Mouse (Mus musculus): ENCODE measurements around the gene Nelfb. TPM values are rescaled to one million over a fixed set of nuclear protein-coding genes. Genes with fewer than 3 reads are reported as not detected.

Nelfb gene
- total RNA-seq, 4 experiments from 2014 or later = 59.6 to 74.9 (median 68.6) TPM

- no peak for DNase-seq
These were observed 36.2 kb downstream of the Nelfb start for GRCm38 (mm10) chr2:25174866-25175689.

GRCm38 (mm10) chr2:25173821-25174220 lies 37.5 kb downstream of the Nelfb start:
- no peak for DNase-seq

- no peak for DNase-seq
These were observed 38.7 kb downstream of the Nelfb start for GRCm38 (mm10) chr2:25172629-25173028.

GRCm38 (mm10) chr2:25171769-25172153 lies 39.5 kb downstream of the Nelfb start:
- no peak for DNase-seq

GRCm38 (mm10) chr2:25171101-25171768 lies 40.1 kb downstream of the Nelfb start:
- no peak for DNase-seq

- no peak for DNase-seq
These were observed 40.8 kb downstream of the Nelfb start for GRCm38 (mm10) chr2:25170326-25171100.

GRCm38 (mm10) chr2:25169778-25170177 lies 41.5 kb downstream of the Nelfb start:
- DNase-seq = no peak

- no peak for DNase-seq
These were observed 42.7 kb downstream of the Nelfb start for GRCm38 (mm10) chr2:25168665-25168978.

- no peak for DNase-seq
These were observed 43.2 kb downstream of the Nelfb start for GRCm38 (mm10) chr2:25167919-25168664.

- no peak for DNase-seq
These were observed 43.8 kb downstream of the Nelfb start for GRCm38 (mm10) chr2:25167481-25167880.

GRCm38 (mm10) chr2:25157655-25158054 lies 53.6 kb downstream of the Nelfb start:
- DNase-seq = no peak

- DNase-seq = no peak
These were observed 54.3 kb downstream of the Nelfb start for GRCm38 (mm10) chr2:25156990-25157389.

- no peak for DNase-seq
These were observed 55.1 kb downstream of the Nelfb start for GRCm38 (mm10) chr2:25156177-25156576.

- DNase-seq = no peak
These were observed 59.9 kb downstream of the Nelfb start for GRCm38 (mm10) chr2:25151280-25151956.

Other genes with a start within 250 kb of the Nelfb start
- 10 to 100 TPM; 11.5 to 24.2 (median 20.2) TPM for gene Dph7, start 249.1 kb downstream of the Nelfb start, total RNA-seq (2022)
- 100 to 1,000 TPM in 1 of 4 experiments, 10 to 100 TPM in 3; 85.6 to 109 (median 86.5) TPM for gene Mrpl41, start 236.4 kb downstream of the Nelfb start, total RNA-seq (2022)
- 10 to 100 TPM; 67.2 to 94.5 (median 71.2) TPM for gene Pnpla7, start 235.5 kb downstream of the Nelfb start, total RNA-seq (2022)
- gene Nsmf, start 157.1 kb downstream of the Nelfb start, total RNA-seq (2022) = 10 to 100 TPM; 41.6 to 84.4 (median 63.1) TPM
- under 1 TPM in 1 of 4 experiments, not detected in 3; 0.27 TPM for gene Entpd8, start 131.2 kb downstream of the Nelfb start, total RNA-seq (2022)
- not detected for gene Noxa1, start 116.3 kb downstream of the Nelfb start, total RNA-seq (2022)
- gene Nrarp, start 30.7 kb downstream of the Nelfb start, total RNA-seq (2022) = 1 to 10 TPM; 2.4 to 3.5 (median 2.7) TPM
- 10 to 100 TPM; 27.4 to 35.0 (median 31.7) TPM for gene Tor4a, start 14.6 kb downstream of the Nelfb start, total RNA-seq (2022)
- gene Stpg3, start 3.1 kb upstream of the Nelfb start, total RNA-seq (2022) = not detected
- gene Fam166a, start 7.3 kb upstream of the Nelfb start, total RNA-seq (2022) = under 1 TPM in 1 of 4 experiments, not detected in 3; 0.27 TPM
- 100 to 1,000 TPM; 150 to 307 (median 222) TPM for gene Tubb4b, start 13.2 kb upstream of the Nelfb start, total RNA-seq (2022)
- not detected for gene Slc34a3, start 22.9 kb upstream of the Nelfb start, total RNA-seq (2022)
- gene Rnf224, start 25.3 kb upstream of the Nelfb start, total RNA-seq (2022) = not detected
- gene Rnf208, start 30.8 kb upstream of the Nelfb start, total RNA-seq (2022) = 10 to 100 TPM; 10.3 to 18.0 (median 12.3) TPM
- not detected for gene Cysrt1, start 31.0 kb upstream of the Nelfb start, total RNA-seq (2022)
- gene AL732309.1, start 35.4 kb upstream of the Nelfb start, total RNA-seq (2022) = 1 to 10 TPM; 2.2 to 8.9 (median 6.1) TPM
- gene Tmem203, start 44.0 kb upstream of the Nelfb start, total RNA-seq (2022) = 10 to 100 TPM; 28.4 to 43.0 (median 31.5) TPM
- 10 to 100 TPM; 10.3 to 14.5 (median 11.1) TPM for gene Tprn, start 51.1 kb upstream of the Nelfb start, total RNA-seq (2022)
- 10 to 100 TPM; 44.4 to 48.7 (median 47.0) TPM for gene Ssna1, start 60.9 kb upstream of the Nelfb start, total RNA-seq (2022)
- gene Anapc2, start 61.0 kb upstream of the Nelfb start, total RNA-seq (2022) = 100 to 1,000 TPM in 3 of 4 experiments, 10 to 100 TPM in 1; 94.6 to 118 (median 102) TPM
- not detected for gene Tmem210, start 76.7 kb upstream of the Nelfb start, total RNA-seq (2022)
- not detected for gene Lrrc26, start 78.4 kb upstream of the Nelfb start, total RNA-seq (2022)
- 10 to 100 TPM; 13.0 to 21.3 (median 17.8) TPM for gene Grin1, start 107.7 kb upstream of the Nelfb start, total RNA-seq (2022)
- 10 to 100 TPM; 66.5 to 71.9 (median 67.6) TPM for gene Man1b1, start 120.8 kb upstream of the Nelfb start, total RNA-seq (2022)
- 10 to 100 TPM; 39.8 to 59.1 (median 45.7) TPM for gene Dpp7, start 144.9 kb upstream of the Nelfb start, total RNA-seq (2022)
- gene Uap1l1, start 154.2 kb upstream of the Nelfb start, total RNA-seq (2022) = 10 to 100 TPM; 29.5 to 48.3 (median 31.5) TPM
- gene Sapcd2, start 160.8 kb upstream of the Nelfb start, total RNA-seq (2022) = under 1 TPM in 3 of 4 experiments, not detected in 1; 0.31 to 0.71 (median 0.61) TPM
- 1 to 10 TPM; 3.1 to 9.7 (median 5.1) TPM for gene Entpd2, start 184.4 kb upstream of the Nelfb start, total RNA-seq (2022)
- gene Npdc1, start 187.9 kb upstream of the Nelfb start, total RNA-seq (2022) = 100 to 1,000 TPM; 148 to 171 (median 163) TPM
- under 1 TPM in 1 of 4 experiments, not detected in 3; 0.13 TPM for gene Fut7, start 211.8 kb upstream of the Nelfb start, total RNA-seq (2022)
- gene Abca2, start 217.2 kb upstream of the Nelfb start, total RNA-seq (2022) = 10 to 100 TPM; 48.9 to 73.0 (median 57.5) TPM
- gene Clic3, start 245.3 kb upstream of the Nelfb start, total RNA-seq (2022) = not detected
- gene Paxx, start 249.6 kb upstream of the Nelfb start, total RNA-seq (2022) = 10 to 100 TPM; 32.4 to 68.2 (median 43.4) TPM